Mouse (Mus musculus) stomach, embryonic 14.5 days (tissue): ENCODE data around the gene Bgn. TPM values are rescaled to one million over a fixed set of nuclear protein-coding genes. Genes with fewer than 3 reads are reported as not detected.

Source experiments
- ATAC-seq: fragments of 200-750 bp; cut with Nextera tagmentation; 2 replicates; pipeline ENCODE4 v1.8.0; 2017; ENCODE audit warnings: low read depth, moderate TSS enrichment; ENCODE audit not compliant: insufficient number of reproducible peaks, insufficient read depth, low FRiP score
- H3K27ac ChIP-seq: fragments of 300-500 bp; sonication (generic); 2 replicates; pipeline ENCODE4 v1.5.1; 2014; ENCODE audit warnings: mild to moderate bottlenecking, low read length, moderate library complexity, mixed read lengths
- H3K27me3 ChIP-seq: fragments of 300-500 bp; sonication (generic); 2 replicates; pipeline ENCODE4 v1.6.1; 2014; ENCODE audit warnings: low read length, control low read depth, mixed read lengths; ENCODE audit not compliant: control insufficient read depth, insufficient read depth
- H3K36me3 ChIP-seq: fragments of 300-500 bp; sonication (generic); 2 replicates; pipeline ENCODE4 v1.6.1; 2014; ENCODE audit warnings: mild to moderate bottlenecking, control low read depth, low read length, moderate library complexity, mixed read lengths; ENCODE audit not compliant: control insufficient read depth, insufficient read depth
- H3K4me1 ChIP-seq: fragments of 300-500 bp; sonication (generic); 2 replicates; pipeline ENCODE4 v1.6.1; 2014; ENCODE audit warnings: low read length, control low read depth, mixed read lengths; ENCODE audit not compliant: control insufficient read depth, insufficient read depth
- H3K4me2 ChIP-seq: fragments of 300-500 bp; sonication (generic); replicated peaks from 2 replicates; pipeline ENCODE4 v1.6.1; 2014; ENCODE audit warnings: low read depth, low read length, control low read depth
- H3K4me3 ChIP-seq: fragments of 300-500 bp; sonication (generic); 2 replicates; pipeline ENCODE4 v1.5.1; 2014; ENCODE audit warnings: low read depth, low read length, control low read depth
- H3K9ac ChIP-seq: fragments of 300-500 bp; sonication (generic); replicated peaks from 2 replicates; pipeline ENCODE4 v1.6.1; 2014; ENCODE audit warnings: low read depth, mild to moderate bottlenecking, control low read depth, low read length, moderate library complexity, mixed read lengths
- H3K9me3 ChIP-seq: fragments of 300-500 bp; sonication (generic); 2 replicates; pipeline ENCODE4 v1.6.1; 2016; ENCODE audit warnings: low read depth, low read length, control low read depth; ENCODE audit not compliant: control insufficient read depth
- WGBS: fragments of 180-500 bp; shearing (Covaris S2); extraction: QIAGEN DNeasy Blood & Tissue Kit; methylation state at CpG from one replicate; pipeline ENCODE4 v1.1.7; 2014; 5-methylcytosine and 5-hydroxymethylcytosine counted together
- polyA plus RNA-seq: library from polyadenylated mRNA; unstranded; fragments of >200 nt; fragmentation: Nextera tagmentation; extraction: Ambion mirVana; gene quantifications from 2 replicates; pipeline ENCODE4 v1.2.1, GENCODE M21; 2014

The Bgn gene
- polyA plus RNA-seq, 1 experiment from 2014 or later: 95.7 TPM

DNA sequence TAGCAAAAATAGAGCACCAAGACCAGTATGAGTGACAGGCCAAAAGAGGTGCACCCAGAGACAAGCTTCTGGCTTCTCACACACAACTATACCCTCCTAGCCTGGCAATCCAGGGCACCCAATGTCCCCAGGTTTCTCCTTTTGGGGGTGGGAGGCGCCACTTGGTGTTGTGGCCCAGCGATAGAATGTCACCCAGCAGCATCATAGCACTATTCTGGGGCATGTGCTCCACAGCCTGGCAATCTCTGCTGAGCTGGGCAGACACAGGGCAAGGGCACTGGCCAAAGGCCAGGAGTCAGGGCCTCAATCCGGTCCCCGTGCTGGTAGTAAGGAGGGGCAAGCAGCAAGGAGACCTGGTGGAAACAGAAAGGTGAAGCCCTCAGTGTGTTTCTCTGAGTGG lies 13.3 kb downstream of the Bgn start:
- Histone ChIP-seq H3K9me3 (no peaks in the 10 kb centered on the region), H3K4me1 (no peaks in the 10 kb centered on the region), H3K4me3 (no peak overlapping the region), H3K27me3 (no peaks in the 10 kb centered on the region; the same call in 1 of the 2 replicates), H3K4me2 (no peak overlapping the region), H3K27ac (no peak overlapping the region), H3K36me3 (no peaks in the 10 kb centered on the region; the same call in 1 of the 2 replicates), H3K9ac (no peak overlapping the region)
- WGBS: 74% methylated on average over 4 of the region's 4 CpGs
- no peak for ATAC-seq

DNA sequence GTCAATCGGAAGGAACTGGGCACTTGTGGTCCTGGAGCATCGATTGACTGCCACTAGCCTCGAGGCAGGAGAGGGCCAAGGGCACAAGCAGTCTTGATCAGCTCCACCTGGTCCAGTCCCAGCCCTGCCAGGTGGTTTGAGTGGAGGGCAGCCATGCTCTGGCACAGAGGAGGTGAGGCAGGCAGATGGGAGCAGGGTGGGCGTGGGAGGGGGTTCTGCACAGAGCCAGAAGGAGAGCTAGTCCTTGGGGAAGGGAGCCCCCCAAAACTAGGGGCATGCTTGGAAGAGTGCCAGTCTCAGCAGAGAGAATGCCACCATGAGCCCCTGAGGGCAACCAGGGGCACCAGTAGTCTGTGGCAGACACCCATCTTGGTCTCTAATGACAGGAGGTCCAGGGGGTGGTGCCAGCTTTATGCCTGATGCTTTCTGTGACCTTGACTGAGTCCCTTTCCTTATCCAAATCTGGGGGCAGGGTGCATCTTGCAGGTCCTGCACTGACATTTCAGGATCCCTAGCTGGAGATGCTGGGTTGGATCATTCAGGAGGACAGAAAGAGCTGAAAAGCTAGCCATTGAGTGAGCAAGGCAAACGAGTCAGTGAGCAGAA lies 21.8 kb downstream of the Bgn start:
- Histone ChIP-seq H3K4me2 (no peak overlapping the region), H3K9me3 (no peaks in the 10 kb centered on the region), H3K27ac (no peak overlapping the region), H3K27me3 (0 out of 2 replicates have a peak, but pooled peaks cover 5% of the 10 kb centered on the region), H3K4me1 (no peaks in the 10 kb centered on the region), H3K36me3 (no peaks in the 10 kb centered on the region), H3K9ac (no peak overlapping the region), H3K4me3 (no peak overlapping the region)
- 64% methylated on average over 5 of the region's 5 CpGs for WGBS
- ATAC-seq: no peak

DNA sequence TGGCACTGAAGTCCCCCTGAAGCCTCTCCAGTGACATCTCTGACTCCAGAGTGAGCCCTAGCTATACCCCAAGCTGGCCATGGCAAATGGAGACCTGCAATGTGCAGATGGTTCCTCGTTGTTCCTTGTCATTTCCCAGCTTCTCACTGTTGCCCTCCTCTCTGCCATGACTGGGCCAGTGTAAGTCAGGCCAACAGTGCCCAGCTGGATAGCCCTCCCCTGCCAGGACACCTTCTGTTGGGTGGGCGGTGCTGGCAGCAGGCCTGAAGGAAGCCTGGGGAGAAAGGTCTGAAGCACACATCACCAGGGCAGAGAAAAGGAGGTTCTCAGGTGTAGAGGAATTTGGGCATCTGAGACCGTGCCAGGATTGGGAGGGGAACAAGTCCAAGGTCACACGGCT lies 23.2 kb downstream of the Bgn start:
- ATAC-seq: no peak
- no peak overlapping the region for H3K4me3 ChIP-seq
- H3K4me2 ChIP-seq: no peak overlapping the region
- no peaks in the 10 kb centered on the region for H3K4me1 ChIP-seq
- H3K36me3 ChIP-seq: no peaks in the 10 kb centered on the region
- WGBS: 81% methylated on average over 4 of the region's 4 CpGs
- 0 out of 2 replicates have a peak, but pooled peaks cover 5% of the 10 kb centered on the region for H3K27me3 ChIP-seq
- no peak overlapping the region for H3K27ac ChIP-seq
- no peaks in the 10 kb centered on the region for H3K9me3 ChIP-seq
- no peak overlapping the region for H3K9ac ChIP-seq

DNA sequence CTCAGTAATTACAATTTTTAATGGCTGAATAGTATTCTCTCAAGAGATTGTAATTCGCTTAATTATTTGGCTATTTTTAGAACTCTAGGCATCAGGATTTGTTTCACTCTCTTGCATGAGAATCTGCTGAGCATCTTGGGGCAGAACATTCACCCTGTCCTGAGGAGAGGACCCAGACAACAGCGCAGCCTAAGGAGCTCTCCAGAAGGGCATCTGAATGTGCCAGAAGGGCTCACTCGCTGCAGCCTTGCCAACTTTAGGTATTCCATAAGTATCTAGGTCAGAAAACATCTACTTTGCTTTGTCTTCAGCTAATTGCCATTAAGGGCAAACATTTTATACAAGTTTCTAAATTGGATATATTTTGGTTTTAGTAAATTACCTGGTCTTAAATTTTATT lies 25.8 kb downstream of the Bgn start:
- H3K27ac ChIP-seq: no peak overlapping the region
- ATAC-seq: no peak
- H3K27me3 ChIP-seq: no peaks in the 10 kb centered on the region
- WGBS: 78% methylated on average over 3 of the region's 3 CpGs
- H3K4me2 ChIP-seq: no peak overlapping the region
- H3K4me1 ChIP-seq: no peaks in the 10 kb centered on the region
- H3K36me3 ChIP-seq: no peaks in the 10 kb centered on the region
- no peaks in the 10 kb centered on the region for H3K9me3 ChIP-seq
- no peak overlapping the region for H3K9ac ChIP-seq
- H3K4me3 ChIP-seq: no peak overlapping the region

DNA sequence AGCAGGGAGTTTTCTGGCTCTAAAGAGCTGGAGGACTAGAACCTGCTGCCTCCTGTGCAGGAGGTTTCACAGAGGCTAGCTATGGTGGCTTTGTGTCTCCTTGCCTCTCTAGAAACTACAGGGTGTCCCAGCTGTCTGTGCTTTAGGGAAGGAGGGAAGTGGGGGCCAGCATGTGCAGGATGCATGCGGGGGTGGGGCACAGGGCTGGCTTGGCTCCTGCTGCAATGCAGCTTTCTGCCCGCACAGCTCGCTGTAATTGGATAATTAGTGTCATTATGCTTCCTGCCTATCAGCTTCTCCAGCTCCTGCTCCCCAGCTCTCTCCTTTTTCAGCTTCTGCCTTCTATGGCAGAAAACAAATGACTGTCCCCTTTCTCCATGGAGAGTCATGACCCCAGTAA lies 29.5 kb downstream of the Bgn start:
- ATAC-seq: no peak
- Histone ChIP-seq H3K4me3 (no peak overlapping the region), H3K36me3 (no peaks in the 10 kb centered on the region), H3K27ac (no peak overlapping the region), H3K27me3 (no peaks in the 10 kb centered on the region), H3K9ac (no peak overlapping the region), H3K4me1 (no peaks in the 10 kb centered on the region), H3K4me2 (no peak overlapping the region), H3K9me3 (no peaks in the 10 kb centered on the region)
- WGBS: 56% methylated on average over 3 of the region's 3 CpGs

DNA sequence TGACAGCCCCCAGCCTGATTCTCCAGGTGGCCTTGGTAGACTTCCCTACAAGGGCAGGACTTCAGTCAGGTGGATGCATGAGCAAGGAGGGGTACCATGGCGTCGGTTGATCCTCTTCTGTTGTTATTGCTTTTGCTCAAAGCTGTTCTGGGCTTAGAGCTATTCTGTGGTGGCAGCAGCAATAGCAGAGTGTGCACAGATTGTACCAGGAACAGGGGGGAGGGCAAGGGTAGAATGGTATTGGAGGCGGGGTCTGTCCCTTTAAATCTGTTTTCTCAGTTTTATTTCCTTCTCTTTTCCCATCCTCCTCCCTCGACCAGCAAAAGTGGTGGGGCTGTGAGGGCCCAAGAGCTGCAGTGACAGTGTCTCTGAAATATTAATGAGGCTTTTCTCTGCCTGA lies 33.2 kb downstream of the Bgn start:
- no peak overlapping the region for H3K4me2 ChIP-seq
- no peaks in the 10 kb centered on the region for H3K9me3 ChIP-seq
- no peaks in the 10 kb centered on the region for H3K27me3 ChIP-seq
- H3K4me3 ChIP-seq: no peak overlapping the region
- 66% methylated on average over 4 of the region's 4 CpGs for WGBS
- H3K9ac ChIP-seq: no peak overlapping the region
- no peak overlapping the region for H3K27ac ChIP-seq
- no peaks in the 10 kb centered on the region for H3K36me3 ChIP-seq
- H3K4me1 ChIP-seq: no peaks in the 10 kb centered on the region
- ATAC-seq: no peak

DNA sequence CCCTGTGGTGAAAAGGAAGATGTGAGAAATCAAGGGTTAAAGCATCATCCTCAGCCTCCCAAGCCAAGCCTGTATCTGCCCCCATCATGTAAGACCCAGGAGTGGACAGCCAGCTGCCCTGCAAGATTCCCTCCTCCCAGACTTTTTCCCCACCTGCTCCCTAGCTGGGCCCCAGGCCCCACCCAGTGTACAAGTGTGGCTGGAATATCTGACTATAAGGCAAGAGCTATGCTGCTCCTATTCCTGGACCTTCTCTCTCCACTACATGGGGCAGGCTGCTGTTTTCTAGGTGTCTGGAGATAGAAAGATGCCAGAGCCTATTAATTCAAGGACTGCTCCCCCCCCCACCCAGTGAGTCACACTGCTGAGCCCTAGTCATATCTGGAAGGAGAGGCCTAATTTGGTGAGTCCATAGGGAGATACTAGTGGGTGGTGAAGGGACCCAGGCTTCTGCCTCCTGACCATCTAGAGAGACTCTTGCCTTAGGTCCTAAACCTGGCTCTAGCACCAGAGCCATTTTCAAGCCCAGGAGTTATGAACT lies 33.7 kb downstream of the Bgn start:
- Histone ChIP-seq H3K27ac (no peak overlapping the region), H3K9me3 (no peaks in the 10 kb centered on the region), H3K27me3 (no peaks in the 10 kb centered on the region), H3K36me3 (no peaks in the 10 kb centered on the region), H3K4me2 (no peak overlapping the region), H3K4me3 (no peak overlapping the region), H3K4me1 (no peaks in the 10 kb centered on the region), H3K9ac (no peak overlapping the region)
- no peak for ATAC-seq

DNA sequence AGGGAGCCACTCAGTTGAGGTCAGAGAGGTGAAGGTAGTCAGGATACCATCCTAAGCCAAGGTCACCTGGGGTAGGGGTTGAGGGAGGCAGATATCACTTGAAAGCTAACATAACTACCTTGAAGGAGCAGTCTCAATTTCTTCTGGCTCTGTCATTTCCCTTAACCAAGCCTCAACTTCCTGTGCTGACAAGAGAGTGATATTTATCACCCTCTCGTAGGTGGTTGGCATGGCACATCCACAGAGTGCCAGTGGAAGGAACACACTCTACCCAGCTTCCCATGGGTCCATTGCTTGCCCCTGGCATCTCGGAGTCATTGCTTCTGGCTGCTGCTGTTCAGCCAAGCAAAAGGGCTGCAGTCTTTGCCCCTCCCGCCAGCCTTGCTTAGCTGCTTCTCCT lies 37.3 kb downstream of the Bgn start:
- Histone ChIP-seq H3K9ac (no peak overlapping the region), H3K36me3 (no peaks in the 10 kb centered on the region), H3K9me3 (no peaks in the 10 kb centered on the region), H3K4me3 (no peak overlapping the region), H3K4me2 (no peak overlapping the region), H3K27ac (no peak overlapping the region), H3K4me1 (no peaks in the 10 kb centered on the region), H3K27me3 (no peaks in the 10 kb centered on the region)
- WGBS: 67% methylated on average over 3 of the region's 3 CpGs
- no peak for ATAC-seq
